Mouse (Mus musculus): Measurements from ENCODE around the gene Dnaaf5. TPM values are rescaled to one million over a fixed set of nuclear protein-coding genes. Genes with fewer than 3 reads are reported as not detected.

The Dnaaf5 gene
- polyA plus RNA-seq, 1 experiment: 24.5 TPM

- H3K4me1 ChIP-seq (ENCODE audit: control insufficient read depth, insufficient read depth, low read length): no peaks in the 10 kb centered on the region
- TF ChIP-seq POLR2A (IDR thresholded peaks at IDR 0.05; ENCODE audit: borderline replicate concordance, extremely low read depth, low read depth, low read length) (no peak), CTCF (IDR thresholded peaks at IDR 0.05; ENCODE audit: insufficient read depth, low read length) (no peak)
- H3K4me3 ChIP-seq (replicated peaks; ENCODE audit: extremely low read depth, low read depth, low read length): no peak overlapping the region
- no peak for DNase-seq
- WGBS: 71% methylated on average over 8 of the region's 8 CpGs
Measured at GRCm38 (mm10) chr5:139138926-139139472, 11.0 kb upstream of the Dnaaf5 start.

- TF ChIP-seq CTCF (IDR thresholded peaks at IDR 0.05; ENCODE audit: insufficient read depth, low read length) (no peak), POLR2A (IDR thresholded peaks at IDR 0.05; ENCODE audit: borderline replicate concordance, extremely low read depth, low read depth, low read length) (no peak)
- 78% methylated on average over 9 of the region's 9 CpGs for WGBS
- DNase-seq: no peak
- H3K4me3 ChIP-seq (replicated peaks; ENCODE audit: extremely low read depth, low read depth, low read length): no peak overlapping the region
- no peaks in the 10 kb centered on the region for H3K4me1 ChIP-seq (ENCODE audit: control insufficient read depth, insufficient read depth, low read length)
Measured at GRCm38 (mm10) chr5:139140589-139140988, 9.4 kb upstream of the Dnaaf5 start.

GRCm38 (mm10) chr5:139141326-139141725 is 8.7 kb upstream of the Dnaaf5 start:
- Histone ChIP-seq H3K4me1 (ENCODE audit: control insufficient read depth, insufficient read depth, low read length) (no peaks in the 10 kb centered on the region), H3K4me3 (replicated peaks; ENCODE audit: extremely low read depth, low read depth, low read length) (no peak overlapping the region)
- WGBS: 65% methylated on average over 5 of the region's 5 CpGs
- TF ChIP-seq POLR2A (IDR thresholded peaks at IDR 0.05; ENCODE audit: borderline replicate concordance, extremely low read depth, low read depth, low read length) (no peak), CTCF (IDR thresholded peaks at IDR 0.05; ENCODE audit: insufficient read depth, low read length) (no peak)
- peak; percentile 28 for DNase-seq

GRCm38 (mm10) chr5:139143890-139144289 is 6.1 kb upstream of the Dnaaf5 start:
- Histone ChIP-seq H3K4me1 (ENCODE audit: control insufficient read depth, insufficient read depth, low read length) (no peaks in the 10 kb centered on the region), H3K4me3 (replicated peaks; ENCODE audit: extremely low read depth, low read depth, low read length) (no peak overlapping the region)
- 41% methylated on average over 3 of the region's 3 CpGs for WGBS
- no peak for DNase-seq
- TF ChIP-seq POLR2A (IDR thresholded peaks at IDR 0.05; ENCODE audit: borderline replicate concordance, extremely low read depth, low read depth, low read length) (no peak), CTCF (IDR thresholded peaks at IDR 0.05; ENCODE audit: insufficient read depth, low read length) (no peak)

GRCm38 (mm10) chr5:139145726-139146125 is 4.3 kb upstream of the Dnaaf5 start:
- Histone ChIP-seq H3K4me3 (replicated peaks; ENCODE audit: extremely low read depth, low read depth, low read length) (no peak overlapping the region), H3K4me1 (ENCODE audit: control insufficient read depth, insufficient read depth, low read length) (peaks cover under 1% of the 10 kb centered on the region; the same call in 1 of the 2 replicates)
- DNase-seq: no peak
- no peak for TF ChIP-seq CTCF (IDR thresholded peaks at IDR 0.05; ENCODE audit: insufficient read depth, low read length)
- no peak for TF ChIP-seq POLR2A (IDR thresholded peaks at IDR 0.05; ENCODE audit: borderline replicate concordance, extremely low read depth, low read depth, low read length)
- WGBS: 97% methylated on average over 4 of the region's 4 CpGs

GRCm38 (mm10) chr5:139146476-139147075 is 3.4 kb upstream of the Dnaaf5 start:
- no peak for DNase-seq
- no peak overlapping the region for H3K4me3 ChIP-seq (replicated peaks; ENCODE audit: extremely low read depth, low read depth, low read length)
- H3K4me1 ChIP-seq (ENCODE audit: control insufficient read depth, insufficient read depth, low read length): peaks cover 3% of the 10 kb centered on the region; the same call in 1 of the 2 replicates
- TF ChIP-seq CTCF (IDR thresholded peaks at IDR 0.05; ENCODE audit: insufficient read depth, low read length) (no peak), POLR2A (IDR thresholded peaks at IDR 0.05; ENCODE audit: borderline replicate concordance, extremely low read depth, low read depth, low read length) (no peak)
- WGBS: 82% methylated on average over 11 of the region's 11 CpGs

- 82% methylated on average over 14 of the region's 14 CpGs for WGBS
- Histone ChIP-seq H3K4me3 (replicated peaks; ENCODE audit: extremely low read depth, low read depth, low read length) (no peak overlapping the region), H3K4me1 (ENCODE audit: control insufficient read depth, insufficient read depth, low read length) (peaks cover 3% of the 10 kb centered on the region; the same call in 1 of the 2 replicates)
- DNase-seq: no peak
- TF ChIP-seq POLR2A (IDR thresholded peaks at IDR 0.05; ENCODE audit: borderline replicate concordance, extremely low read depth, low read depth, low read length): no peak
Measured at GRCm38 (mm10) chr5:139147178-139148078, 2.6 kb upstream of the Dnaaf5 start.

- DNase-seq: no peak
- Histone ChIP-seq H3K4me3 (replicated peaks; ENCODE audit: extremely low read depth, low read depth, low read length) (peak overlapping the region; percentile 68), H3K4me1 (ENCODE audit: control insufficient read depth, insufficient read depth, low read length) (peaks cover 3% of the 10 kb centered on the region; the same call in 1 of the 2 replicates)
- 18% methylated on average over 11 of the region's 11 CpGs for WGBS
- peak; percentile 36; the same call in 1 of the 2 replicates for TF ChIP-seq POLR2A (IDR thresholded peaks at IDR 0.05; ENCODE audit: borderline replicate concordance, extremely low read depth, low read depth, low read length)
- no peak for TF ChIP-seq CTCF (IDR thresholded peaks at IDR 0.05; ENCODE audit: insufficient read depth, low read length)
Measured at GRCm38 (mm10) chr5:139149006-139149672, 884 bp upstream of the Dnaaf5 start.

GRCm38 (mm10) chr5:139150603-139151031 is 594 bp downstream of the Dnaaf5 start:
- peak; percentile 37 for DNase-seq
- H3K4me3 ChIP-seq (replicated peaks; ENCODE audit: extremely low read depth, low read depth, low read length): peak overlapping the region; percentile 62
- H3K4me1 ChIP-seq (ENCODE audit: control insufficient read depth, insufficient read depth, low read length): peaks cover 3% of the 10 kb centered on the region; the same call in 1 of the 2 replicates
- under 1% methylated on average over 45 of the region's 45 CpGs for WGBS
- TF ChIP-seq CTCF (IDR thresholded peaks at IDR 0.05; ENCODE audit: insufficient read depth, low read length): no peak
- no peak for TF ChIP-seq POLR2A (IDR thresholded peaks at IDR 0.05; ENCODE audit: borderline replicate concordance, extremely low read depth, low read depth, low read length)
